Mouse (Mus musculus) erythroblast, embryonic 14.5 days (primary cell): ENCODE results near the gene Rasgef1b.

Experiments used
- GATA1 ChIP-seq: IDR thresholded peaks from 2 replicates; pipeline ENCODE4 v1.6.1; 2012; ENCODE audit warnings: low read length, inconsistent platforms, mixed read lengths
- TAL1 ChIP-seq: IDR thresholded peaks from 3 replicates; pipeline ENCODE4 v1.6.1; 2012; ENCODE audit warnings: low read length, inconsistent platforms, mixed read lengths

DNA sequence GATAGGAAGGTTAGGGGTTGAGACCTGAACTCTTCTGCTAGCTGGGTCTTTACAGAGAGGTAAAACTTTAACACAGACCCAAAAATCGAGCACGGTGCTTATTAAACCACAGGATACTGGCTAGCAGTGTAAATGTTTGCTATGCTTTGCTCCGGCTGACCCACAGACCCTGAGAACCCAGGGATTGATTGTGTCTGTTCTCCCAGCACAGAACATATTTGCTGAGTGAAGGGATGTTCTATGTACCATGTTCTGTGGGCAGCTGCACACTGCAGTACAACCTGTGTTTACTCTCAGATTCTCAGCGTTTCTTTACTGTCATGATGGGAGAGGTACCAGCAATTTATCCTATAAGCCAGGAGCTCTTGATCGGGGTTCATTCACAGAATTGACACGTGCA is 306.8 kb downstream of the Rasgef1b start:
- TF ChIP-seq GATA1 (no peak), TAL1 (no peak)
